Mouse (Mus musculus): ENCODE measurements around the gene Emc7.
A peak's percentile ranks its signal among the peaks of the same experiment; 100 is the strongest.

GRCm38 (mm10) chr2:112481564-112481963, 26.8 kb downstream of the Emc7 start:
- peak; percentile 30; the same call in 1 of the 2 replicates for TF ChIP-seq CTCF (IDR thresholded peaks at IDR 0.05; ENCODE audit: extremely low read depth, insufficient read length, insufficient replicate concordance, low read depth, low read length)
- no peak for TF ChIP-seq POLR2A (IDR thresholded peaks at IDR 0.05; ENCODE audit: low read depth, low read length)
